Comparison of ENCODE assay signal across 28 mouse cellular contexts in genomic region chr6:120469268-120469667, GRCm38 (mm10). TPM values are rescaled to one million over a fixed set of nuclear protein-coding genes. Genes with fewer than 3 reads are reported as not detected.
A peak's percentile ranks its signal among the peaks of the same experiment; 100 is the strongest.
DNase-seq lines count a peak whose midpoint lies in the region; ATAC-seq and TF ChIP-seq lines count a peak whose summit lies in the region.
"Had no signal": no experiment of that assay in that cellular context is flagged by ENCODE, and none has a peak within 500 bp of the region (broad histone marks: within the 10 kb centered on the region; RNA-seq: fewer than 3 reads in every experiment).

No protein-coding gene starts in this region.

- H3K27ac ChIP-seq in layer of hippocampus, adult 2 months = no peak overlapping the region
- 0 out of 2 replicates have a peak overlapping the region, but pooled peaks have one; percentile 93 for H3K27ac ChIP-seq in neural tube, embryonic 13.5 days (replicated peaks)
- no peak overlapping the region for H3K27ac ChIP-seq in neural tube, embryonic 15.5 days (replicated peaks)
- peak overlapping the region; percentile 100 for H3K27ac ChIP-seq in CH12.LX (ENCODE audit: insufficient read depth, low read depth)
- H3K27ac ChIP-seq in forebrain, embryonic 11.5 days (ENCODE audit: low read depth, low read length) = no peak overlapping the region
- H3K27ac ChIP-seq: embryonic facial prominence, embryonic 12.5 days; forebrain, embryonic 12.5 days; hindbrain, embryonic 12.5 days had no signal

- H3K36me3 ChIP-seq in neural tube, embryonic 13.5 days = no peaks in the 10 kb centered on the region
- H3K36me3 ChIP-seq in neural tube, embryonic 15.5 days = no peaks in the 10 kb centered on the region
- peaks cover 12 to 18% of the 10 kb centered on the region in 2 experiments for H3K36me3 ChIP-seq in CH12.LX (replicated peaks in 1 of 2; ENCODE audit: control insufficient read depth in 1 of 2, insufficient read depth in 1 of 2, low read length in 1 of 2)
- H3K36me3 ChIP-seq in splenic B cell, adult 2 months (ENCODE audit: control insufficient read depth, insufficient read depth, low read length, poor library complexity, severe bottlenecking) = peaks cover under 1% of the 10 kb centered on the region; the same call in 1 of the 2 replicates
- no peaks in the 10 kb centered on the region for H3K36me3 ChIP-seq in forebrain, embryonic 11.5 days (ENCODE audit: control insufficient read depth, insufficient read depth, low read length)
- H3K36me3 ChIP-seq: embryonic facial prominence, embryonic 12.5 days; forebrain, embryonic 12.5 days; hindbrain, embryonic 12.5 days had no signal

- peak; percentile 50 for TF ChIP-seq CTCF in layer of hippocampus, adult 2 months (conservative IDR thresholded peaks at IDR 0.05)
- peak in 1 of 2 experiments; percentile 55; a peak in 2 of 4 replicates for TF ChIP-seq CTCF in CH12.LX (conservative IDR thresholded peaks at IDR 0.05 in 1 of 2, IDR thresholded peaks at IDR 0.05 in 1 of 2; ENCODE audit: low read depth in 2 of 2, low read length in 2 of 2)

- dilution Hi-C loops in CH12.LX (cut with MboI; ENCODE audit: extremely low pct_ligation_motif_present, extremely low pct_unique_long_range_greater_than_20kb, low sequenced_read_pairs) = no loop called here

- no peak for DNase-seq in layer of hippocampus, adult 2 months (ENCODE audit: low spot score in 2 of 2)
- no peak for DNase-seq in layer of hippocampus, postnatal 36 days
- DNase-seq in CH12.LX (ENCODE audit: extremely low read depth) = peak; percentile 71
- DNase-seq in splenic B cell, adult 2 months (ENCODE audit: low read depth, low spot score) = peak; percentile 59
- DNase-seq in forebrain, embryonic 11.5 days (ENCODE audit: low spot score) = no peak
- DNase-seq: adrenal gland, adult 8-10 months; cerebellum, adult 18-20 months; cerebellum, postnatal 14 days; gastrocnemius, postnatal 10 days; heart, postnatal 14 days; kidney, adult 8-10 months; kidney, postnatal 25 days; lung, postnatal 14 days; retina, postnatal 1 day; right cerebral cortex, postnatal 25 days; spleen, adult 18-20 months; thymus, adult 2 months had no signal

- 68% methylated on average over 3 of the region's 3 CpGs for WGBS in neural tube, embryonic 13.5 days
- 78% methylated on average over 3 of the region's 3 CpGs for WGBS in neural tube, embryonic 15.5 days
- WGBS in forebrain, embryonic 11.5 days = 70% methylated on average over 3 of the region's 3 CpGs

- peak; percentile 42 for TF ChIP-seq RAD21 in CH12.LX (IDR thresholded peaks at IDR 0.05; ENCODE audit: low read depth, low read length)

- no peak overlapping the region for H3K4me2 ChIP-seq in neural tube, embryonic 13.5 days
- H3K4me2 ChIP-seq in neural tube, embryonic 15.5 days = no peak overlapping the region
- peak overlapping the region; percentile 76; the same call in 1 of the 2 replicates for H3K4me2 ChIP-seq in CH12.LX (ENCODE audit: insufficient read depth, low read depth, poor library complexity, severe bottlenecking)
- no peak overlapping the region for H3K4me2 ChIP-seq in forebrain, embryonic 11.5 days (ENCODE audit: low read depth, low read length, severe bottlenecking)
- H3K4me2 ChIP-seq: embryonic facial prominence, embryonic 12.5 days; forebrain, embryonic 12.5 days; heart, embryonic 11.5 days; hindbrain, embryonic 12.5 days; midbrain, embryonic 11.5 days had no signal

- peaks cover 55% of the 10 kb centered on the region for H3K79me2 ChIP-seq in CH12.LX (replicated peaks; ENCODE audit: control insufficient read depth, extremely low read depth, insufficient read depth, poor library complexity, severe bottlenecking)

- no peak for ATAC-seq in neural tube, embryonic 13.5 days (ENCODE audit: low read depth)
- no peak for ATAC-seq in neural tube, embryonic 15.5 days (ENCODE audit: low FRiP score)
- ATAC-seq in forebrain, embryonic 11.5 days (replicated peaks; ENCODE audit: low FRiP score) = no peak
- ATAC-seq: activated CD4-positive, CD25-positive, alpha-beta regulatory T cell, adult 4 months; inflammation-experienced regulatory T-cells, adult 6 months had no signal

- in situ Hi-C loops in CH12.LX (cut with MboI; ENCODE audit: low pct_ligation_motif_present, low pct_unique_long_range_greater_than_20kb, low sequenced_read_pairs) = no loop called here

- TF ChIP-seq EP300 in CH12.LX (IDR thresholded peaks at IDR 0.05; ENCODE audit: low read length) = no peak

- H3K9ac ChIP-seq in neural tube, embryonic 13.5 days = no peak overlapping the region
- no peak overlapping the region for H3K9ac ChIP-seq in neural tube, embryonic 15.5 days (replicated peaks)
- peak overlapping the region; percentile 48; the same call in 1 of the 2 replicates for H3K9ac ChIP-seq in CH12.LX (ENCODE audit: insufficient read depth, low read depth)
- no peak overlapping the region for H3K9ac ChIP-seq in forebrain, embryonic 11.5 days (ENCODE audit: low read length)
- H3K9ac ChIP-seq: embryonic facial prominence, embryonic 12.5 days; forebrain, embryonic 12.5 days; hindbrain, embryonic 12.5 days had no signal

- no peak for TF ChIP-seq POLR2A in CH12.LX (IDR thresholded peaks at IDR 0.05; ENCODE audit: low read depth, low read length)

- no peak overlapping the region for H3K4me3 ChIP-seq in layer of hippocampus, adult 2 months
- H3K4me3 ChIP-seq in neural tube, embryonic 13.5 days = no peak overlapping the region
- H3K4me3 ChIP-seq in neural tube, embryonic 15.5 days (replicated peaks) = no peak overlapping the region
- H3K4me3 ChIP-seq in CH12.LX (replicated peaks in 1 of 3; ENCODE audit: low read depth in 2 of 3, low read length in 2 of 3, poor library complexity in 1 of 3) = no peak overlapping the region
- no peak overlapping the region for H3K4me3 ChIP-seq in forebrain, embryonic 11.5 days (ENCODE audit: low read depth, low read length)
- H3K4me3 ChIP-seq: embryonic facial prominence, embryonic 12.5 days; forebrain, embryonic 12.5 days; hindbrain, embryonic 12.5 days had no signal

- no peaks in the 10 kb centered on the region for H3K9me3 ChIP-seq in neural tube, embryonic 13.5 days
- no peaks in the 10 kb centered on the region for H3K9me3 ChIP-seq in neural tube, embryonic 15.5 days (replicated peaks)
- H3K9me3 ChIP-seq in CH12.LX (replicated peaks; ENCODE audit: low read length) = no peaks in the 10 kb centered on the region
- H3K9me3 ChIP-seq in forebrain, embryonic 11.5 days (ENCODE audit: control insufficient read depth, low read length) = no peaks in the 10 kb centered on the region
- H3K9me3 ChIP-seq: embryonic facial prominence, embryonic 12.5 days; forebrain, embryonic 12.5 days; hindbrain, embryonic 12.5 days had no signal

- peaks cover 11% of the 10 kb centered on the region for H3K27me3 ChIP-seq in neural tube, embryonic 13.5 days
- H3K27me3 ChIP-seq in neural tube, embryonic 15.5 days (replicated peaks) = peaks cover 9% of the 10 kb centered on the region; the same call in 1 of the 2 replicates
- H3K27me3 ChIP-seq in CH12.LX (replicated peaks) = no peaks in the 10 kb centered on the region
- H3K27me3 ChIP-seq in splenic B cell, adult 2 months (ENCODE audit: control insufficient read depth, insufficient read depth, low read length, poor library complexity, severe bottlenecking) = no peaks in the 10 kb centered on the region
- H3K27me3 ChIP-seq in forebrain, embryonic 11.5 days (ENCODE audit: control insufficient read depth, insufficient read depth, low read length) = peaks cover 5% of the 10 kb centered on the region

- peaks cover 56% of the 10 kb centered on the region for H3K4me1 ChIP-seq in neural tube, embryonic 13.5 days (replicated peaks)
- peaks cover 26% of the 10 kb centered on the region for H3K4me1 ChIP-seq in neural tube, embryonic 15.5 days
- H3K4me1 ChIP-seq in CH12.LX (ENCODE audit: control insufficient read depth in 1 of 2, insufficient read depth in 2 of 2) = peaks cover 41 to 87% of the 10 kb centered on the region in 2 experiments
- H3K4me1 ChIP-seq in forebrain, embryonic 11.5 days (replicated peaks; ENCODE audit: control insufficient read depth, insufficient read depth, low read length) = peaks cover 17% of the 10 kb centered on the region

TF ChIP-seq in CH12.LX, 34 proteins besides CTCF, POLR2A, EP300 and RAD21:
- TF ChIP-seq MYC (IDR thresholded peaks at IDR 0.05; ENCODE audit: low read depth, low read length) = peak; percentile 67
- peak; percentile 37 for TF ChIP-seq SMC3 (IDR thresholded peaks at IDR 0.05; ENCODE audit: low read depth, low read length)
- no peak for TF ChIP-seq KAT2A (IDR thresholded peaks at IDR 0.05; ENCODE audit: insufficient replicate concordance, low read length)

RNA-seq across cellular contexts. Expression of gene Il17ra, which starts 6.2 kb away (rescaled TPM):
- 1 to 10 TPM; 6.7 to 8.1 TPM for total RNA-seq in layer of hippocampus, adult 2 months (2021)
- total RNA-seq in layer of hippocampus, postnatal 36 days (2021) = 1 to 10 TPM; 6.0 to 7.3 TPM
- polyA plus RNA-seq in neural tube, embryonic 13.5 days (2015; fragmentation: Nextera tagmentation; extraction: Ambion mirVana) = 9.5 and 10.7 TPM in 2 replicates
- 4.0 and 10.4 TPM in 2 replicates for polyA plus RNA-seq in neural tube, embryonic 15.5 days (2015; fragmentation: Nextera tagmentation; extraction: Ambion mirVana)
- total RNA-seq in CH12.LX (2012; rRNA removed) (13.5 and 13.6 TPM in 2 replicates), CH12.LX (2014; rRNA removed) (13.8 and 14.0 TPM in 2 replicates)
- polyA plus RNA-seq in CH12.LX (2012; ENCODE audit: insufficient read length, low read depth) = 21.2 and 23.9 TPM in 2 replicates
- polyA plus RNA-seq in forebrain, embryonic 11.5 days (2014; fragmentation: Nextera tagmentation; extraction: Ambion mirVana) = 2.6 and 3.6 TPM in 2 replicates

RNA-seq across cellular contexts. Expression of gene Tmem121b, which starts 24.3 kb away (rescaled TPM):
- total RNA-seq in layer of hippocampus, adult 2 months (2021) = 10 to 100 TPM; 38.2 to 38.6 TPM
- 10 to 100 TPM; 37.7 to 41.3 TPM for total RNA-seq in layer of hippocampus, postnatal 36 days (2021)
- 2.2 and 2.5 TPM in 2 replicates for polyA plus RNA-seq in neural tube, embryonic 13.5 days (2015; fragmentation: Nextera tagmentation; extraction: Ambion mirVana)
- polyA plus RNA-seq in neural tube, embryonic 15.5 days (2015; fragmentation: Nextera tagmentation; extraction: Ambion mirVana) = 2.1 and 2.3 TPM in 2 replicates
- total RNA-seq in CH12.LX (2012; rRNA removed) (not detected in 2 replicates), CH12.LX (2014; rRNA removed) (not detected in 2 replicates)
- not detected in 2 replicates for polyA plus RNA-seq in CH12.LX (2012; ENCODE audit: insufficient read length, low read depth)
- polyA plus RNA-seq in forebrain, embryonic 11.5 days (2014; fragmentation: Nextera tagmentation; extraction: Ambion mirVana) = 1.1 and 1.4 TPM in 2 replicates
- total RNA-seq: granulocyte monocyte progenitor cell, adult 5-6 weeks had no signal
- polyA plus RNA-seq: liver, embryonic 16.5 days had no signal

Comparison
In these comparisons a context has a peak if more than half of its experiments do, and no peak if none do; other contexts are left out.
1. H3K27ac ChIP-seq: peak in neural tube, embryonic 13.5 days (single experiment) and CH12.LX (single experiment); none in layer of hippocampus, adult 2 months (single experiment), neural tube, embryonic 15.5 days (single experiment) and forebrain, embryonic 11.5 days (single experiment).
2. DNase-seq: peak in CH12.LX (single experiment) and splenic B cell, adult 2 months (single experiment); none in layer of hippocampus, adult 2 months (0 of 2), layer of hippocampus, postnatal 36 days (0 of 2) and forebrain, embryonic 11.5 days (single experiment).